Mouse (Mus musculus) bone marrow, adult 2 months (tissue): ENCODE measurements around the gene Dnaja1.

Experiments used
- CTCF ChIP-seq: fragments of 200-500 bp; IDR thresholded peaks from 2 replicates; pipeline ENCODE4 v1.5.1; 2011; ENCODE audit warnings: low read length, control low read depth; ENCODE audit not compliant: control insufficient read depth, insufficient read depth
- POLR2A ChIP-seq: fragments of 200-500 bp; IDR thresholded peaks from 2 replicates; pipeline ENCODE4 v1.6.1; 2011; ENCODE audit warnings: low read depth, mild to moderate bottlenecking, control low read depth, low read length, borderline replicate concordance; ENCODE audit not compliant: control insufficient read depth

- TF ChIP-seq CTCF: no peak
- no peak for TF ChIP-seq POLR2A
Measured at GRCm38 (mm10) chr4:40784556-40785169, 62.7 kb downstream of the Dnaja1 start.
